Mouse (Mus musculus) layer of hippocampus, adult 9-10 months (tissue): ENCODE measurements around the gene Cxcl10.

ENCODE experiments used
- DNase-seq: peaks from one replicate; pipeline ENCODE4 v3.0.0; 2022; ENCODE audit warnings: low spot score

Cxcl10 gene

GRCm38 (mm10) chr5:92348794-92349413 lies at the start of gene Cxcl10:
TSS of gene Cxcl10 (minus strand) at chr5:92348889.
- no peak for DNase-seq

- peak; percentile 37 for DNase-seq
Measured at GRCm38 (mm10) chr5:92398153-92398552, 49.5 kb upstream of the Cxcl10 start.

GRCm38 (mm10) chr5:92396476-92396875 lies 47.8 kb upstream of the Cxcl10 start:
- no peak for DNase-seq

- DNase-seq, result no peak
Measured at GRCm38 (mm10) chr5:92395764-92396163, 47.1 kb upstream of the Cxcl10 start.

GRCm38 (mm10) chr5:92393863-92394262 lies 45.2 kb upstream of the Cxcl10 start:
- DNase-seq, result no peak

GRCm38 (mm10) chr5:92392542-92392941 lies 43.9 kb upstream of the Cxcl10 start:
- no peak for DNase-seq

GRCm38 (mm10) chr5:92390615-92391014 lies 41.9 kb upstream of the Cxcl10 start:
- DNase-seq, result no peak

- DNase-seq, result no peak
Measured at GRCm38 (mm10) chr5:92389977-92390376, 41.3 kb upstream of the Cxcl10 start.

GRCm38 (mm10) chr5:92387433-92387832 lies 38.7 kb upstream of the Cxcl10 start:
- DNase-seq, result no peak

GRCm38 (mm10) chr5:92386643-92387042 lies 38.0 kb upstream of the Cxcl10 start:
- DNase-seq, result no peak

GRCm38 (mm10) chr5:92386102-92386501 lies 37.4 kb upstream of the Cxcl10 start:
- DNase-seq, result no peak

- no peak for DNase-seq
Measured at GRCm38 (mm10) chr5:92384855-92385254, 36.2 kb upstream of the Cxcl10 start.

- DNase-seq, result no peak
Measured at GRCm38 (mm10) chr5:92383747-92384146, 35.1 kb upstream of the Cxcl10 start.

GRCm38 (mm10) chr5:92382349-92382679 lies 33.6 kb upstream of the Cxcl10 start:
- DNase-seq, result no peak

- DNase-seq, result peak; percentile 87
Measured at GRCm38 (mm10) chr5:92381550-92382348, 33.1 kb upstream of the Cxcl10 start.

- no peak for DNase-seq
Measured at GRCm38 (mm10) chr5:92376795-92377405, 28.2 kb upstream of the Cxcl10 start.

GRCm38 (mm10) chr5:92375368-92375767 lies 26.7 kb upstream of the Cxcl10 start:
- DNase-seq, result no peak

GRCm38 (mm10) chr5:92374721-92375142 lies 26.0 kb upstream of the Cxcl10 start:
- no peak for DNase-seq

- no peak for DNase-seq
Measured at GRCm38 (mm10) chr5:92372605-92373004, 23.9 kb upstream of the Cxcl10 start.

GRCm38 (mm10) chr5:92371361-92371976 lies 22.8 kb upstream of the Cxcl10 start:
- DNase-seq, result no peak

- no peak for DNase-seq
Measured at GRCm38 (mm10) chr5:92370891-92371290, 22.2 kb upstream of the Cxcl10 start.

GRCm38 (mm10) chr5:92370392-92370791 lies 21.7 kb upstream of the Cxcl10 start:
- no peak for DNase-seq
